Mouse (Mus musculus) limb, embryonic 14.5 days (tissue): ENCODE measurements around the gene Hs3st3b1. TPM values are rescaled to one million over a fixed set of nuclear protein-coding genes. Genes with fewer than 3 reads are reported as not detected.

ENCODE experiments used
- ATAC-seq: fragments of 200-750 bp; cut with Nextera tagmentation; 2 replicates; pipeline ENCODE4 v1.8.0; 2017; ENCODE audit warnings: low read depth, moderate number of reproducible peaks, moderate TSS enrichment; ENCODE audit not compliant: low FRiP score
- DNase-seq: peaks from one replicate; pipeline ENCODE4 v3.0.0-alpha.2; 2015; ENCODE audit warnings: low spot score
- H3K27ac ChIP-seq: fragments of 300-500 bp; sonication (generic); replicated peaks from 2 replicates; pipeline ENCODE4 v1.5.1; 2014; ENCODE audit warnings: low read depth, mild to moderate bottlenecking, low read length, moderate library complexity, mixed read lengths
- H3K27me3 ChIP-seq: fragments of 300-500 bp; sonication (generic); 2 replicates; pipeline ENCODE4 v1.6.1; 2014; ENCODE audit warnings: low read length, mixed read lengths; ENCODE audit not compliant: control insufficient read depth, insufficient read depth
- H3K36me3 ChIP-seq: fragments of 300-500 bp; sonication (generic); 2 replicates; pipeline ENCODE4 v1.6.1; 2014; ENCODE audit warnings: mild to moderate bottlenecking, low read length, moderate library complexity, mixed read lengths; ENCODE audit not compliant: control insufficient read depth, insufficient read depth
- H3K4me1 ChIP-seq: fragments of 300-500 bp; sonication (generic); 2 replicates; pipeline ENCODE4 v1.6.1; 2014; ENCODE audit warnings: antibody characterized with exemption, low read length, mixed read lengths; ENCODE audit not compliant: control insufficient read depth, insufficient read depth
- H3K4me2 ChIP-seq: fragments of 300-500 bp; sonication (generic); replicated peaks from 2 replicates; pipeline ENCODE4 v1.6.1; 2014; ENCODE audit warnings: low read depth, mild to moderate bottlenecking, low read length, moderate library complexity; ENCODE audit not compliant: severe bottlenecking
- H3K4me3 ChIP-seq: fragments of 300-500 bp; sonication (generic); replicated peaks from 2 replicates; pipeline ENCODE4 v1.5.1; 2014; ENCODE audit warnings: low read length
- H3K9ac ChIP-seq: fragments of 300-500 bp; sonication (generic); 2 replicates; pipeline ENCODE4 v1.6.1; 2014; ENCODE audit warnings: mild to moderate bottlenecking, low read depth, low read length, moderate library complexity; ENCODE audit not compliant: severe bottlenecking
- H3K9me3 ChIP-seq: fragments of 300-500 bp; sonication (generic); 2 replicates; pipeline ENCODE4 v1.6.1; 2016; ENCODE audit warnings: low read length; ENCODE audit not compliant: control insufficient read depth
- POLR2A ChIP-seq: fragments of 200-500 bp; IDR thresholded peaks from 2 replicates; pipeline ENCODE4 v1.8.0; 2012; ENCODE audit warnings: inconsistent platforms, mild to moderate bottlenecking, moderate library complexity, borderline replicate concordance; ENCODE audit not compliant: insufficient read depth, insufficient read length; ENCODE audit errors: extremely low read depth
- WGBS: fragments of 180-500 bp; shearing (Covaris S2); extraction: QIAGEN DNeasy Blood & Tissue Kit; methylation state at CpG from one replicate; pipeline ENCODE4 v1.1.7; 2014; 5-methylcytosine and 5-hydroxymethylcytosine counted together
- polyA plus RNA-seq, 2 experiments: library from polyadenylated mRNA; depleted of rRNA in 1 of 2; stranded (reverse) in 1 of 2; unstranded in 1 of 2; fragments of >200 nt; fragmentation: Nextera tagmentation in 1 of 2; extraction: Ambion mirVana in 1 of 2; gene quantifications; 2 replicates each; pipeline versions ENCODE4 v1.2.1 to v1.2.3; 2012 to 2014

The Hs3st3b1 gene
- polyA plus RNA-seq, 2 experiments: 18.6 to 19.6 TPM

DNA sequence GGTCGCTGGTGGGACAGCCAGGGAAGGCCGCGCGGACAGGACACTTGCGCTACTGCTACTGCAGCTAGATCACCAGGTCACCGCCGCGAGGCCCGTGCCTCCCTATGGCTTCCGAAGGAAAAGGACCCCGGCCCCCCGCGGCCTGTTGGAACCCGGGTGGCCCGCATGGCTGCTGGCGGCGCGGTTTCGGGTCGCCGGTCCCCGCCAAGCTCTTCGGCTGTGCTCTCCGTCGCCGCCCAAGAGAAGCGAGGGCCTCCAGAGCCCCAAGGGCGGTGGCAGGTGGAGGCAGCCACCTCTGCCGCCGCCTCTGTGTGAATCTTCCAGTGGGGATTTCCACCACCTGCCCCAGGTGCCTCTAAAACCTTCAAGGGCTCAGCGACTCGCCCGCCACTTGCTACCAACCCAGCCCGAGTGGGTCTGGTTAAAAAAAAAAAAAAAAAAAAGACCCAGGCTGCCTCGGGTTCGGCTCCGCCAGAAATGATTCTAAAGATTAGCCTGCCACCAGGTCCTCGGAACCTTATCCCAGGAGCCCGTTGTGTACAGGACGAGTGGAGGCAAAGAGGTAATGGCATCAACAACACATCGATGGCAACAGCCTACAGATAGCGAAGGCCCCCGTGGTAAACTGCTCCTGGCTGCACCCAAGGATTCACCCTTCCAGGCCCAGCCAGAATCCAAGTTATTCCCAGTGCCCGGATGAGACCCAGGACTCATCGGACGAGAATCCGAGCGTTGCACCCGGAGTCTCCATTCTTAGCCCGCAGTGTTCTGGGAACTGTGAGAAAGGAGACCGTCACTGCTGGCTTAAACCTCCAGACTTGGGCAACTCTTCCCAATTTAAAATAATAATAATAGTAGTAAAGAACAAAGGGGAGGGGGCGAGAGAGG lies 2.6 kb downstream of the Hs3st3b1 start:
- WGBS: 2% methylated on average over 49 of the region's 52 CpGs
- peak overlapping the region; percentile 72 for H3K27ac ChIP-seq
- peaks cover 25% of the 10 kb centered on the region for H3K4me1 ChIP-seq
- H3K9ac ChIP-seq: peak overlapping the region; percentile 77
- TF ChIP-seq POLR2A: no peak
- H3K27me3 ChIP-seq: peaks cover 41% of the 10 kb centered on the region
- no peak for ATAC-seq
- H3K36me3 ChIP-seq: no peaks in the 10 kb centered on the region
- H3K4me3 ChIP-seq: peak overlapping the region; percentile 63
- H3K9me3 ChIP-seq: no peaks in the 10 kb centered on the region
- H3K4me2 ChIP-seq: peak overlapping the region; percentile 89
- no peak for DNase-seq

DNA sequence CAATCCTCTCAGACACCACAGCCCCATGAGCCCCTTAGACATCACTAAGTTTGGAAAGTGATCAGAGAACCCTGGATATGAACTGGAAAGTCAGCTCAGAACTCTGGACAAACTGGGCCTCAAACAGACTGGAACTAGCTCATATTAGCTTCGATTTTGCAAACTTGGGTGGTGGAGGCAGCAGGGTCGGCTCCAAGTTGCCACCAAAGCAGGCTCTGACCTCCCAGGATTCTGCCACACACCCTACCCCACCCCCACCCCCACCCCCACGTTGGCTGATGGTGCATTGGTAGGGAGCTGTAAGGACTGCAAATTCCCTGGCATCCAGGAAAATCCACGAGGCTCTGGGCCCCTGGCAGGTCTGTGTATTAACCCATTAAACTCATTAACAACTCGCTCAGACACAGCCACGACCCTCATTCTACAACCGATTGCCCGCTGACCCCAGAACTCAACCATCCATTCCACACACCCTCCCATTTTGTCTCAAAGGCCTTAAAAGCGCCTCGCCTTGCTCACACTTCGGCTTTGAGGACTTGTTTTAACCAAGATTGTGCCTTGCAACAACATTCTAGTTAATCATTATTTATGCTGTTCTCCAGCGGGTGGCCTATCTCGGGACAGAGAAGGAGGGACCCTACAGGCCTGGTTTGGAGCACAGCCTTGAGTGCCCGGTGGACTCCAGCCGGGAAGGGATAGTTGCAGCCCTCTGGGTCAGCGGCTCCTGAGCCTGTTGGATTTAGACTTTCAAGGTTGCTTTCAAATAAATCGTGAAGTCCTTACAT lies 3.6 kb downstream of the Hs3st3b1 start:
- Histone ChIP-seq H3K27ac (no peak overlapping the region; the same call in 1 of the 2 replicates), H3K27me3 (peaks cover 34% of the 10 kb centered on the region), H3K9me3 (no peaks in the 10 kb centered on the region), H3K4me3 (peak overlapping the region; percentile 63), H3K36me3 (no peaks in the 10 kb centered on the region), H3K4me2 (peak overlapping the region; percentile 89), H3K9ac (peak overlapping the region; percentile 77), H3K4me1 (peaks cover 30% of the 10 kb centered on the region)
- WGBS: 19% methylated on average over 17 of the region's 17 CpGs
- no peak for DNase-seq
- ATAC-seq: no peak
- TF ChIP-seq POLR2A: no peak

DNA sequence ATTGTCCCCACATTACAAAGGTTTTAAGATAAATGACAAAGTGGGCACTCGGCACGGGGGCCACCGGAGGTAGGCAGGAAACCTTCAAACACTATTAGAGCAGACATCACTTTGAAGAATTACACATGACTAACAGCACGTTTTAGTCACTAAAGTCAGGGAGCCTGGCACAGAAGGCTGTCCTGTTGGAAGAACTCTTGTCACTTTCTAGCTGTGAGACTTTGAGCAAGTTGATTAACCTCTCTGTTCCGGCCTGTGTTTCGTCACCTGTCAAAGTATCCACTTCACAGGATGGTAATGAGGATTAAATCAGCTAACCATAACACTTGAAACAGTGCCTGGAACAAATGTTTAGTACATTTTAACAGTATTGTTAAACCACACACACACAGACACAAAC lies 4.5 kb downstream of the Hs3st3b1 start:
- Histone ChIP-seq H3K4me1 (peaks cover 30% of the 10 kb centered on the region), H3K9ac (no peak overlapping the region)

GRCm38 (mm10) chr11:63914388-63914787 lies 7.7 kb downstream of the Hs3st3b1 start:
- no peak for TF ChIP-seq POLR2A
- Histone ChIP-seq H3K4me2 (peak overlapping the region; percentile 68), H3K9me3 (no peaks in the 10 kb centered on the region), H3K4me3 (peak overlapping the region; percentile 33), H3K27me3 (peaks cover 13% of the 10 kb centered on the region), H3K27ac (no peak overlapping the region), H3K9ac (no peak overlapping the region), H3K4me1 (peaks cover 30% of the 10 kb centered on the region), H3K36me3 (no peaks in the 10 kb centered on the region)
- WGBS: 2% methylated on average over 20 of the region's 20 CpGs
- peak; percentile 80 for DNase-seq
- ATAC-seq: peak; percentile 88

More for the DNA sequence above, 4.5 kb downstream of the Hs3st3b1 start:
- no peak for DNase-seq
- Histone ChIP-seq H3K27ac (no peak overlapping the region), H3K9me3 (no peaks in the 10 kb centered on the region), H3K4me3 (peak overlapping the region; percentile 63), H3K36me3 (no peaks in the 10 kb centered on the region), H3K4me2 (peak overlapping the region; percentile 89), H3K27me3 (peaks cover 27% of the 10 kb centered on the region)
- no peak for TF ChIP-seq POLR2A
- ATAC-seq: no peak
- 18% methylated on average over 6 of the region's 6 CpGs for WGBS

DNA sequence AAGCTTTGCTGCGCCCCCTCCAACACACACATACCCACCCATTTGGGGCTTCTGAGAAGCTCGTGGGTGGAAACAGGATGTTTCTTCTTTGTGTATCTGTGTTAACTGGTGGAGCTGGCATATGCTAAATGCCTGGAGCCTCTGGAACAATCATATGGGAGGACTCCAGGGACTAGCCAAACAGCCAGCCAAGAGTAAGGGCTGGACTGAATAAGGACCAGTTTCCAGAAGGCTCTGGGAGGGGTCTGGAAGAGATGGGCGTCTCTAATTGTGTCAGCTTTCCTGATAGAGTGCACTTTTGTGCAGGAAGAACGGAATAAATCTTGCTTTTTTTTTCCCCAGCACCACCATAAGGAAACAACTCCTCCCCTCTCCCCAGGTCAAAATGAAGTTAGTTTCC lies 8.2 kb downstream of the Hs3st3b1 start:
- Histone ChIP-seq H3K4me3 (peak overlapping the region; percentile 33), H3K9me3 (no peaks in the 10 kb centered on the region), H3K27me3 (peaks cover 11% of the 10 kb centered on the region), H3K27ac (no peak overlapping the region), H3K4me1 (peaks cover 30% of the 10 kb centered on the region), H3K9ac (no peak overlapping the region), H3K36me3 (no peaks in the 10 kb centered on the region), H3K4me2 (peak overlapping the region; percentile 68)
- DNase-seq (no peak), ATAC-seq (no peak)
- 37% methylated on average over 4 of the region's 4 CpGs for WGBS
- no peak for TF ChIP-seq POLR2A
